Mouse (Mus musculus): Measurements from ENCODE around the gene Hacd2. TPM values are rescaled to one million over a fixed set of nuclear protein-coding genes. Genes with fewer than 3 reads are reported as not detected.

The Hacd2 gene
- polyA plus RNA-seq, 1 experiment from 2014 or later = 92.3 TPM

- ATAC-seq = no peak
- Histone ChIP-seq H3K27ac (peak overlapping the region; percentile 37; the same call in 1 of the 2 replicates), H3K4me2 (replicated peaks) (no peak overlapping the region), H3K4me1 (replicated peaks) (peaks cover 16% of the 10 kb centered on the region), H3K9ac (no peak overlapping the region), H3K36me3 (no peaks in the 10 kb centered on the region; the same call in 1 of the 2 replicates), H3K9me3 (no peaks in the 10 kb centered on the region), H3K4me3 (replicated peaks) (no peak overlapping the region), H3K27me3 (replicated peaks) (no peaks in the 10 kb centered on the region)
- WGBS = 71% methylated on average over 10 of the region's 10 CpGs
Observed at GRCm38 (mm10) chr16:34993694-34994330, 28.4 kb upstream of the Hacd2 start.

- peak overlapping the region; percentile 25 for H3K4me3 ChIP-seq (replicated peaks)
- peak overlapping the region; percentile 88 for H3K27ac ChIP-seq
- 39% methylated on average over 9 of the region's 9 CpGs for WGBS
- peak; percentile 74 for ATAC-seq
- peaks cover 16% of the 10 kb centered on the region for H3K4me1 ChIP-seq (replicated peaks)
- H3K9ac ChIP-seq = peak overlapping the region; percentile 44
- no peaks in the 10 kb centered on the region for H3K9me3 ChIP-seq
- no peaks in the 10 kb centered on the region for H3K27me3 ChIP-seq (replicated peaks)
- H3K36me3 ChIP-seq = no peaks in the 10 kb centered on the region
- H3K4me2 ChIP-seq (replicated peaks) = 0 out of 2 replicates have a peak overlapping the region, but pooled peaks have one; percentile 11
Observed at GRCm38 (mm10) chr16:34994641-34995141, 27.5 kb upstream of the Hacd2 start.

- Histone ChIP-seq H3K4me2 (replicated peaks) (peak overlapping the region; percentile 5; the same call in 1 of the 2 replicates), H3K9ac (no peak overlapping the region), H3K9me3 (no peaks in the 10 kb centered on the region), H3K36me3 (no peaks in the 10 kb centered on the region), H3K27me3 (replicated peaks) (no peaks in the 10 kb centered on the region), H3K4me1 (replicated peaks) (peaks cover 18% of the 10 kb centered on the region), H3K27ac (peak overlapping the region; percentile 75), H3K4me3 (replicated peaks) (peak overlapping the region; percentile 24)
- 35% methylated on average over 5 of the region's 5 CpGs for WGBS
- ATAC-seq = no peak; the same call in 1 of the 2 replicates
Observed at GRCm38 (mm10) chr16:34996133-34996532, 26.1 kb upstream of the Hacd2 start.

- H3K4me2 ChIP-seq (replicated peaks) = peak overlapping the region; percentile 34
- peak overlapping the region; percentile 40; the same call in 1 of the 2 replicates for H3K27ac ChIP-seq
- no peak for ATAC-seq
- H3K27me3 ChIP-seq (replicated peaks) = no peaks in the 10 kb centered on the region
- WGBS = 74% methylated on average over 4 of the region's 4 CpGs
- peak overlapping the region; percentile 25 for H3K4me3 ChIP-seq (replicated peaks)
- H3K4me1 ChIP-seq (replicated peaks) = peaks cover 18% of the 10 kb centered on the region
- H3K9me3 ChIP-seq = no peaks in the 10 kb centered on the region
- H3K36me3 ChIP-seq = no peaks in the 10 kb centered on the region
- 0 out of 2 replicates have a peak overlapping the region, but pooled peaks have one; percentile 26 for H3K9ac ChIP-seq
Observed at GRCm38 (mm10) chr16:34997052-34997451, 25.2 kb upstream of the Hacd2 start.

- Histone ChIP-seq H3K36me3 (no peaks in the 10 kb centered on the region), H3K4me1 (replicated peaks) (peaks cover 18% of the 10 kb centered on the region), H3K27me3 (replicated peaks) (no peaks in the 10 kb centered on the region), H3K9me3 (no peaks in the 10 kb centered on the region), H3K9ac (0 out of 2 replicates have a peak overlapping the region, but pooled peaks have one; percentile 21), H3K4me3 (replicated peaks) (peak overlapping the region; percentile 25), H3K4me2 (replicated peaks) (peak overlapping the region; percentile 34), H3K27ac (0 out of 2 replicates have a peak overlapping the region, but pooled peaks have one; percentile 40)
- peak; percentile 55; the same call in 1 of the 2 replicates for ATAC-seq
- WGBS = 55% methylated on average over 10 of the region's 10 CpGs
Observed at GRCm38 (mm10) chr16:34997576-34997975, 24.7 kb upstream of the Hacd2 start.

- no peak overlapping the region; the same call in 1 of the 2 replicates for H3K4me3 ChIP-seq (replicated peaks)
- no peaks in the 10 kb centered on the region for H3K36me3 ChIP-seq
- H3K9ac ChIP-seq = no peak overlapping the region
- ATAC-seq = no peak
- H3K4me2 ChIP-seq (replicated peaks) = 0 out of 2 replicates have a peak overlapping the region, but pooled peaks have one; percentile 34
- H3K4me1 ChIP-seq (replicated peaks) = peaks cover 16% of the 10 kb centered on the region
- H3K27ac ChIP-seq = no peak overlapping the region
- H3K9me3 ChIP-seq = no peaks in the 10 kb centered on the region
- no peaks in the 10 kb centered on the region for H3K27me3 ChIP-seq (replicated peaks)
- WGBS = 72% methylated on average over 3 of the region's 3 CpGs
Observed at GRCm38 (mm10) chr16:34999016-34999415, 23.2 kb upstream of the Hacd2 start.

GRCm38 (mm10) chr16:34999986-35000385, 22.2 kb upstream of the Hacd2 start:
- Histone ChIP-seq H3K27ac (no peak overlapping the region), H3K4me2 (replicated peaks) (0 out of 2 replicates have a peak overlapping the region, but pooled peaks have one; percentile 9), H3K27me3 (replicated peaks) (no peaks in the 10 kb centered on the region), H3K36me3 (no peaks in the 10 kb centered on the region), H3K4me1 (replicated peaks) (peaks cover 16% of the 10 kb centered on the region), H3K4me3 (replicated peaks) (no peak overlapping the region), H3K9ac (no peak overlapping the region), H3K9me3 (no peaks in the 10 kb centered on the region)
- ATAC-seq = no peak
- WGBS = 45% methylated on average over 11 of the region's 11 CpGs

GRCm38 (mm10) chr16:35000923-35001560, 21.2 kb upstream of the Hacd2 start:
- Histone ChIP-seq H3K9me3 (no peaks in the 10 kb centered on the region), H3K27me3 (replicated peaks) (no peaks in the 10 kb centered on the region), H3K4me3 (replicated peaks) (no peak overlapping the region), H3K4me2 (replicated peaks) (0 out of 2 replicates have a peak overlapping the region, but pooled peaks have one; percentile 11), H3K9ac (no peak overlapping the region), H3K4me1 (replicated peaks) (peaks cover 13% of the 10 kb centered on the region), H3K36me3 (no peaks in the 10 kb centered on the region), H3K27ac (peak overlapping the region; percentile 13; the same call in 1 of the 2 replicates)
- peak; percentile 44 for ATAC-seq
- 18% methylated on average over 10 of the region's 10 CpGs for WGBS

GRCm38 (mm10) chr16:35004356-35004755, 17.9 kb upstream of the Hacd2 start:
- H3K27me3 ChIP-seq (replicated peaks) = no peaks in the 10 kb centered on the region
- H3K4me2 ChIP-seq (replicated peaks) = no peak overlapping the region
- H3K4me1 ChIP-seq (replicated peaks) = 0 out of 2 replicates have a peak, but pooled peaks cover 2% of the 10 kb centered on the region
- no peaks in the 10 kb centered on the region for H3K9me3 ChIP-seq
- no peak overlapping the region for H3K4me3 ChIP-seq (replicated peaks)
- no peaks in the 10 kb centered on the region for H3K36me3 ChIP-seq
- no peak overlapping the region for H3K9ac ChIP-seq
- 62% methylated on average over 5 of the region's 5 CpGs for WGBS
- no peak overlapping the region for H3K27ac ChIP-seq
- no peak for ATAC-seq

GRCm38 (mm10) chr16:35004756-35005155, 17.5 kb upstream of the Hacd2 start:
- 0 out of 2 replicates have a peak, but pooled peaks cover 2% of the 10 kb centered on the region for H3K4me1 ChIP-seq (replicated peaks)
- no peak overlapping the region for H3K9ac ChIP-seq
- no peaks in the 10 kb centered on the region for H3K27me3 ChIP-seq (replicated peaks)
- no peak overlapping the region for H3K27ac ChIP-seq
- H3K4me2 ChIP-seq (replicated peaks) = no peak overlapping the region
- no peak overlapping the region for H3K4me3 ChIP-seq (replicated peaks)
- no peaks in the 10 kb centered on the region for H3K36me3 ChIP-seq
- 79% methylated on average over 2 of the region's 2 CpGs for WGBS
- no peak for ATAC-seq
- no peaks in the 10 kb centered on the region for H3K9me3 ChIP-seq

GRCm38 (mm10) chr16:35006251-35006650, 16.0 kb upstream of the Hacd2 start:
- no peaks in the 10 kb centered on the region for H3K27me3 ChIP-seq (replicated peaks)
- no peak for ATAC-seq
- WGBS = 84% methylated on average over 5 of the region's 5 CpGs

GRCm38 (mm10) chr16:35007361-35007760, 14.9 kb upstream of the Hacd2 start:
- H3K36me3 ChIP-seq = no peaks in the 10 kb centered on the region
- H3K27ac ChIP-seq = no peak overlapping the region
- H3K9ac ChIP-seq = no peak overlapping the region
- H3K4me3 ChIP-seq (replicated peaks) = no peak overlapping the region
- 48% methylated on average over 1 of the region's 1 CpGs for WGBS
- H3K4me1 ChIP-seq (replicated peaks) = no peaks in the 10 kb centered on the region
- ATAC-seq = no peak
- no peaks in the 10 kb centered on the region for H3K9me3 ChIP-seq
- no peak overlapping the region for H3K4me2 ChIP-seq (replicated peaks)
- H3K27me3 ChIP-seq (replicated peaks) = no peaks in the 10 kb centered on the region

More at GRCm38 (mm10) chr16:35006251-35006650, 16.0 kb upstream of the Hacd2 start:
- Histone ChIP-seq H3K4me3 (replicated peaks) (no peak overlapping the region), H3K4me2 (replicated peaks) (no peak overlapping the region), H3K9ac (no peak overlapping the region), H3K36me3 (no peaks in the 10 kb centered on the region), H3K27ac (no peak overlapping the region), H3K4me1 (replicated peaks) (no peaks in the 10 kb centered on the region), H3K9me3 (no peaks in the 10 kb centered on the region)
